Mouse (Mus musculus): Measurements from ENCODE around the gene Carmil1. TPM values are rescaled to one million over a fixed set of nuclear protein-coding genes. Genes with fewer than 3 reads are reported as not detected.
A peak's percentile ranks its signal among the peaks of the same experiment; 100 is the strongest.

Carmil1 gene
- total RNA-seq, 2 experiments from 2014 or later = 6.6 to 9.7 TPM

GRCm38 (mm10) chr13:24036150-24036549 is 244.4 kb downstream of the Carmil1 start:
- DNase-seq = no peak

- DNase-seq = peak in 1 of 2 experiments; percentile 21
Observed at GRCm38 (mm10) chr13:24027191-24028170, 253.1 kb downstream of the Carmil1 start.

- no peak for DNase-seq
Observed at GRCm38 (mm10) chr13:24018515-24018914, 262.1 kb downstream of the Carmil1 start.

GRCm38 (mm10) chr13:24005528-24005927 is 275.1 kb downstream of the Carmil1 start:
- no peak for DNase-seq

- no peak for DNase-seq
Observed at GRCm38 (mm10) chr13:24001797-24002196, 278.8 kb downstream of the Carmil1 start.

- no peak for DNase-seq
Observed at GRCm38 (mm10) chr13:24001081-24001480, 279.5 kb downstream of the Carmil1 start.

GRCm38 (mm10) chr13:23998826-23999225 is 281.8 kb downstream of the Carmil1 start:
- no peak for DNase-seq

GRCm38 (mm10) chr13:23994756-23995155 is 285.8 kb downstream of the Carmil1 start:
- no peak for DNase-seq

GRCm38 (mm10) chr13:23994024-23994423 is 286.6 kb downstream of the Carmil1 start:
- DNase-seq = no peak

- peak; percentile 8 to 71 for DNase-seq
Observed at GRCm38 (mm10) chr13:23990928-23991327, 289.7 kb downstream of the Carmil1 start, which contains the start of gene Scgn. Scgn (minus strand) TSS chr13:23991214.

- no peak for DNase-seq
Observed at GRCm38 (mm10) chr13:23990451-23990850, 290.1 kb downstream of the Carmil1 start.

GRCm38 (mm10) chr13:23985130-23985529 is 295.5 kb downstream of the Carmil1 start:
- no peak for DNase-seq

- DNase-seq = peak in 1 of 2 experiments; percentile 7
Observed at GRCm38 (mm10) chr13:23972271-23972670, 308.3 kb downstream of the Carmil1 start.

- no peak for DNase-seq
Observed at GRCm38 (mm10) chr13:23971870-23972269, 308.7 kb downstream of the Carmil1 start.

GRCm38 (mm10) chr13:23964909-23965308 is 315.7 kb downstream of the Carmil1 start:
- no peak for DNase-seq

Other genes with a start within 250 kb of the Carmil1 start
- 1 to 10 TPM; 2.5 to 5.0 TPM for gene Cmah, start 46.6 kb upstream of the Carmil1 start, total RNA-seq (2021)